Mouse (Mus musculus) spleen, postnatal 4 days (tissue): ENCODE measurements around the gene Zfp78.
A peak's percentile ranks its signal among the peaks of the same experiment; 100 is the strongest.
"Not testable (repeated sequence)": the region's sequence is repeated elsewhere in the genome, so short reads cannot be mapped to it uniquely, and the experiment has no call there.

Experiments
- DNase-seq, 2 experiments: peaks; one replicate each; pipeline ENCODE4 v3.0.0; 2022; ENCODE audit warnings: low spot score in 2 of 2

Zfp78 gene

DNA sequence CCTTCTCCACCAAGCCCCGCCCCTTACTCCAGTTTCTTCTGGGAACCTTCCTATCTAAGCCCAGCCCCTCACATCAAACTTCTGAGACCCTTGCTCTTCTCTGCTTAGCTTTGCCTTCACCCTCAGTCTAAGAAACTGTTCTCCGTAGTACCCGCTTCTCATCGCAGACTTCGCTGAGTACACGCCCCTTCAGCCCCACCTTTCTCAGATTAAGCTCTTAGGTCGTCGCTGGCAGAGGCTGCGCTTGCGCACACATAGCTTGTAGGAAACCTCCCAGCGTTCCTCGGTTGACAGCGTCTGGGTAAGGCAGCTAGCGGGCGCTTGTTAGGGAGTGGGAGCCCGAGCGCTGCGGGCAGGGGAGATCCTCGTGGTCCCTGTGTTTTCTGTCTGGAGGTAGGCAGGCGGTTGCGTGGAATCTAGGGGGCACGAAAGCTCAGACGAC lies at the start of gene Zfp78:
Zfp78 (plus strand) TSS at position 234 of the 442 bp plus-strand sequence.
- DNase-seq = peak; percentile 78 to 86

DNA sequence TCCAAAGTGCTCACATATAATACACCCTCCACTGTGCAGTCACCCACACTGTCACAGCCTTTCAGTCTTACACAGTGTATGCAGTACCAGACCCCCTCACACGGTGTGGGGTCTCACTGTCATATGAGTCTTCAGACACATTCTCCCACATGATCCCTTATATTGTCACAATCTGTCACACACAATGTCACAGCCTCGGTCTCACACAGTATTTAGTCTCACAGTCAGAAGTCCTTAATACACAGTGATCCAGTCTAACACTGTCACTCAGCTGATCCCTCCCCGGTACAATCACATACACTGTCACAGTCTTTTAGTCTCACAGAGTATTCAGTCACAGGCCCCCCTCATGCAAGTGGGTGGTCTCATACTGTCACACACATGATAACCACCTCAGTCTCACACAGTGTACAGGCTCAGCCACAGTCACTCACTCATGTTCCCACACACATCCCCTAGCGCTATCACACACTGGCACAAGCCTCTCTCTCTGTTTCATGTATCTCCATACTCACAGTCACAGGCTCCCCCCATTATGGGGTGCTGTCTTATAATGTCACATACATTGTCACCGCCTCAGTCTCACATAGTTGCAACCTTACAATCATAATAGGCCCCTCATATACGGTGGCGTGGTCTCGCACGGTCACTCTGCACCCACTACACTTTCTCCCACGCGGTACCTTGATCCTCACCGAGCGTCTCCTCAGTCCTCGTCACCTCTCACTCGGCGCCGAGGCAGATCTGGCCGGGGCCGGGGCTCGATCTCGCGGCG lies 32.4 kb upstream of the Zfp78 start:
- DNase-seq = no peak

DNA sequence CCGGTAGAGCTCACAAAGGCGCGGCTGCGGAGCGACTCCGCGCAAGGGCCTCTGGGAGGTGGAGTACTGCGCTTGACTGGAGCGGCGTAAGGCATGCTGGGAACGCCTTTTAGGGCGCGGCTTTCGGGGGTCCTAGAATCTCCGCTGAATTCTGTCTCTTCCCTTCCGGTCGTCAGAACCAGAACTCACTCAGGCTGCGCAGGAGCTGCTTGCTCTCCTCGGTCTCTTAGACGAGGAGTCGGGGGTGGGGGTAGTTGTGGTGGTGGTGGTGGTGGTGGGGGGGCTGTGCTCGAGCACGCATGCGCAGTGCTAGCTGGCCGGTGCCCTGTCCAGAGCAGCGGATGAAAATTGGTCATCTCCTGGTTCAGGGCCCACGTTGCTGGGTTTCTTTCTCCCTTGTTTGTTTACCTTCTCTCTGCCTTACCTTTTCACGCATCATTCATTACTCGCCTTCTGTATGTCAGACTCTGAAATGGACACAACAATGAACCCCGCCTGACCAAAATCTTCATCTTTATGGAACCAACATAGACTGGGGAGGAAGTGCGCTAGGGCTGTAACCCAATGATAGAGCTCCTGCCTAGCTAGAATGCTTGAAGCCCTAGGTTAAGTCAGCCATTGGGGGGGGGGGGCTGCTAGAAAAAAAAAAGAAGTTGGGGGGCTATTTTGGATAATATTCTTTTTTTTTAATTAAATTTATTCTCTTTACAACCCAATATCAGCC lies 31.7 kb upstream of the Zfp78 start, which contains the start of gene Zfp583:
Zfp583 (minus strand) TSS at position 53 of the 724 bp plus-strand sequence.
- DNase-seq = peak; percentile 71 to 84

DNA sequence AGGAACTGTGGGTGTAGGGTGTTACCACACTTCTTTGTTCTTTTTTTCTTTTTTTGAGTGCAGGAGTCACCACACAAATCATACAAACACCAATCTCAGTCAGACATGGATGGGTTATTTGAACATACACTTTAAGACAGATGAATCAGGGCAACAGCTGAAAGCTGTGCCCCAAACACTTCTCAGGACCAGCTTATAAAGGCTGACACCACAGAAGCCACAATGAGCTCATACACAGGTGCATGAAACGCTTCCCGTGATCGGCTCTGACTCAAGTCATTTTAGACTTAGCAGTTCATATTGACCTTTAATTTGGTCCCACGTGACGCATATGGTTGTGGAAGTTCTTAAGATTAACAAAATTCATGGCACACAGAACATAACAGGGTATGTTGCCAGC lies 23.2 kb upstream of the Zfp78 start:
- DNase-seq = peak in 1 of 2 experiments; percentile 5

DNA sequence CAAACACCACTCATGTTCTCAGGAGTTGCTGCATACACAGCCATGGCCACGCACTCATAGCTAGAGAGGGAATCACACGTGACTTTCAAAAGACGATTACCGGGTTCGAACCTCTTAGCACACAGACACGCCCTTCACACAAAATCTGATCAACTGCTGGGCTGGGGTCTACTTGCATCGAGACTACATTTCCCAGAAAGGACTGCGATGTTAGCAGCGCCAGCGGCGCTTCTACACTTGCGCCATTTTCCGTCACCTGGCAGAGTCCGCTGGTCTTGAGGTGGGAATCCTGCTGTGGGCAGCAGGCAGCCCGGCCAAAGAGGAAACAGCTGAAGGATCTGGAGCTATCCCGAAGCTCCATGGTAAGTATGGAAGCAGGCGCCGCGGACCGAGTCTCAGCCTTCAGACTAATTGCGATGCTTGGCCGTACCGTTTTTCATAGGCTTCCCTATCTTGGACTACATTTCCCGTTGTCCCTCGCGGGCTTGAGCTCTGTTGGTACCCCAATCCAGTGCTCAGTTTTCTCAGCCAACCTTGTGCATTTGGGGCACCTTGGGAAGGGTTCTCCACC lies 19.5 kb upstream of the Zfp78 start, which contains the start of gene Gm3854:
Gm3854 (plus strand) TSS at position 259 of the 571 bp plus-strand sequence.
- no peak for DNase-seq

DNA sequence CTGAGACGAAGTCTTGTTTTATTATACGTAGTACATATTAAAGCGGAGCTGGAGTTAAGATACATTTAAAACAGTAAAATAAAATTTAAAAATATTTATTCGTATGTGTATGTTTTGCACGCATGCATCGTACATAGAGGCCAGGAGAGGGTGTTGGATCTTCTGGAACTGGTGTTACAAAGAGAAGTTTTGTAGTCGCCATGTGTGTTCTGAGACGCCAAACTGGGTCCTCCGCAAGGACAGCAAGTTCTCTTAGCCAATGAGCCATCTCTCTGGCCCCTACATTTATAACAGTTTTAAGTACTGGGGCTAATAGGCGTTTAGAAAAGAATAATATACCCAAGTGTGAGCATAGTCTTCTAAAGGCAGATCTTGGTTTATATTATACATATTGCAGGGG lies 19.0 kb upstream of the Zfp78 start:
- DNase-seq = no peak

DNA sequence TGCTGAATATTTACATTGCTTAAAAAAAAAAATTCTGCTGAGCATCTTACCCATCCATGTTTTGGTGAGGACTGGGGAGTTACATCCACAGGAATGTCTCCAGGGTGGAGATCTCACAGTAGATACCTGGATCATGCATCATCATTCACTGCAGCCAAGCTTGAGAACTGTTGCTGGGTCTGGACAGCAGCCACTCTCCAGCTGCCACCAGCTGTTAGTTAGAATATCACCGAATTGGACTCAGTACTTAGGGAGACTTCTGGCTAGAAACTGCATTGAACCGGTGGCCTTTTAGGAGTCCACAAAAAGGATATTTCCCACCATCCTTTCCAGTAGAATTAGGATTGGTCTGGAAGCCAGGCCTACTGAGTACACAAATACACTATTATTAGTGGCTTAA lies 5.0 kb upstream of the Zfp78 start:
- DNase-seq = no peak

DNA sequence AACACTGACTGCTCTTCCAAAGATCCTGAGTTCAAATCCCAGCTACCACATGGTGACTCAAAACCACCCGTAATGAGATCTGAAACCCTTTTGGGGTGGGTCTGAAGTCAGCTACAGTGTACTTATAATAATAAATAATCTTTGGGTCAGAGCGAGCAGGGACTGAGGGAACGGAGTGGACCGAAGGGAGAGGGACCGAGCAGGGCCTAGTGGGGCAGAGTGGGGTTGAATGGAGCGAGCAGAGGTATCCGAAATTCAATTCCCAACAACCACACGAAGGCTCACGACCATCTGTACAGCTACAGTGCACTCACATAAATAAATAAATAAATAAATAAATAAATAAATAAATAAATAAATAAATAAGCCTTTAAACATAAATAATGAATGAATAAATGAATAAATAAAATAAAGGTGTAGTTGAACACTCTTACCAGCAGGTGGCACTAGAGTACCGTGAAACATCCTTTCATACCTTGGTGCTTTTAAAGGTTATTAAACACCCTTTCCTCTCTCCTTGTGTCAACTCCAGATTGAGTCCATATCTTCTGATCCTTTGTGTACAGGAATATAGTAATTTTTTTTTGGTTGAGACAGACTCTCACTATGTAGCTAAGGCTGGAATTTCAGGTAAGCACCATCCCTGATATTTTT lies 4.0 kb upstream of the Zfp78 start:
- no peak for DNase-seq

DNA sequence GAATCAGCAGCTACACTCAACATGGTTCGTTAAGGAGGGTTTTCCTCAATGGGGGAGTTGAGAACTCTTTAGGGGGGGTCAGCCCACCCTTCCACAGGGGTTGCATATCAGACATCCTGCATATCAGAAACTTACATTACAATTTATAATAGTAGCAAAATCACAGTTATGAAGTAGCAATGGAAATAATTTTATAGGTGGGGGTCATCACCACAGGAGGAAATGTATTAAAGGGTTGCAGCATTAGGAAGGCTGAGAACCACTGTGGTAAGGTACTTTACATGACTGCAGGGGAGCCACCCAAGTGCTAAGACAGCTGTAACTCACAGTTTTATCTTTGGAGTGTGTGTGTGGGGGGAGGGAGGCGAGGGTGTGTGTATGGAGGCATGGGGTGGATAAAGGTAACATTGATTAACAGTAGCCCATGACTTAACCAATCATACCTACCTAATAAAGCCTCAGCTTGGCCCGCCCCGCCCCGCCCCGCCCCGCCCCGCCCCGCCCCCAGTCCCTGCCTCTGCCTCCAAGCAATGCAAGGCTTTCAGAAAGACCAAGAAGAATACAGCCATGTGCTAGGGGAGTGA lies 2.5 kb upstream of the Zfp78 start:
- no peak for DNase-seq

DNA sequence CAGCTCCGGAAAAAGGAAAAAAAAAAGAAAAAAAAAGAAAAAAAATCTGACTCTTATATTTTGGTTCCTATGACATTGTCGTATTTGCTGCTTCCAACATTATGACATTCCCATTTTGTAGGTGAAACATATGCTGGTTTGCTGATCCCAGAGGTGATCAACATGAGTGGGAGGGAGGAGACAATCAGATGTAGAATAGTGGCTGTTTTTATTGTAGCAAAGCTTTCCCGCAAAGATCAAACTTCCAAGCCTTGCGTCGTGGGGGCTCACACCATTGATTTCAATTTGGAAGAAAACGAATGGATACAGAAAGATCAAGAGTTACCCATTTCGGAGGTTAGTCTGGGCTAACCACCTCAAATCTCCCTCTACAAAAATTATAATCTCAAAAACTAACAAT lies 1.3 kb upstream of the Zfp78 start:
- DNase-seq = no peak

DNA sequence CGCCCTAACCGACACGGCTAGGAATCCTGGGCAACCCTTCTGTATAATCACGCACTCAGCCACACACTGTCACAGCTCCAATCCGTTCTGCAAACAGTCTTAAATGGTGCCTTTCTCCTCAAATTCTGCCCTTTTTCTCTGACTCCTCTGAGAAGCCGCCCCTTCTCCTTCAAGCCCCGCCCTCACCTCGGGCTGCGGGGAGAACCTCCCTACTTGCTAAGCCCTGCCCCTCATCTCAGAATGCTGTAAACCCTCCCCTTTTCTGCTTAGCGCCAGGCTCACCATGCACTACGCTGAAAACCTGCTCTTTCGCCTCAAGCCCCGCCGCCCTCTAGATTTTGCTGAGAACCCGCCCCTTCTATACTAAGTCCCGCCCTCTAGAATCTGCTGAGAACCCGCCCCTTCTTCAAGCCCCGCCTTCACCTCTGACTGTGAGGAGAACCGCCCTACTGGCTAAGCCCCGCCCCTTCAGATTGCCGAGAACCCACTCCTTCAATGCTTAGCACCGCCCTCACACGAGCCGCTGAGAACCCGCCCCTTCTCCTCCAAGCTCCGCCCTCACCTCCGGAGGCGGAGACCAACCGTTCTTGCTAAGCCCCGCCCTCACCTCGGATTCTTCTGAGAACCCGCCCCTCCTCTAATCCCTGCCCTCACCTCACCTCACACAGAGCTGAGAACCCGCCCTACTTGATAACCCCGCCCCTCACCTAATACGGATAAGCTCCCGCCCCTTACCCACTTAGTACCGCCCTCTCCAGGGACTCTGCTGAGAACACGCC lies 623 bp upstream of the Zfp78 start:
- peak; percentile 96 to 97 for DNase-seq

DNA sequence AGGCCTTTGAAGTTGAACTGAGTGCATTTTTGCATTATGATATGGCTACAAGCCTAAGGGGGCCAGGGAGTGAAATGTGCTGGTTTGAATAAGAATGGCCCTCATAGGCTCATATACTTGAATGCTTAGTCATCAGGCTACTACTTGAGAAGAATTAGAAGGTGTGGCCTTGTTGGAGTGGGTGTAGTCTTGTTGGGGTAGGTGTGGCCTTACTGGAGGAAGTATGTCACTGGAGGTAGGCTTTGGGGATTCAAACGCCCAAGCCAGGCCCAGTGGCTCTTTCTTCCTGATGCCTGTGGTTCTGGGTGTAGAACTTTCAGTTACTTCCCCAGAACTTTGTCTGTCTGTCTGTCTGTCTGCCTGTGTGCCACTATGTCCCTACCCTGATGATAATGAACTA lies 1.7 kb downstream of the Zfp78 start:
- no peak for DNase-seq

DNA sequence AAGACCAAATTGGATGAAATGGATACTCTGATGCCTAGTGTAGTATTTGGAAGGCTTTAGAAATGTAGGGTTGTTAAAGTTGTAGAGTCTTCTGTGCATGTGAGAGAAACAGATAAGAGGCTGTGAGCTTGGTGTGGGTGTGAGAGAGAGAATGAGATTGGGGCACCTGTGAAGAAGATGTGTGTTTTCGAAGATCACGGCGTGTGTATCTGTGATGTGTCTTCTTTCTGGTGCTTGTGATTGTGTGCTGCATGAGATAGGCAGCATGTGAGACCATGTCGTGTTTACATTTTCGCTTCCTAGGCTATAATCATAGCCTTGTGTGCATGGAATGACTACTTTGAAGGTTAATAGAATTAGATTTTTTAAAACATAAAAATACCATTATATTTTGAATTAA lies 4.1 kb downstream of the Zfp78 start:
- no peak for DNase-seq

DNA sequence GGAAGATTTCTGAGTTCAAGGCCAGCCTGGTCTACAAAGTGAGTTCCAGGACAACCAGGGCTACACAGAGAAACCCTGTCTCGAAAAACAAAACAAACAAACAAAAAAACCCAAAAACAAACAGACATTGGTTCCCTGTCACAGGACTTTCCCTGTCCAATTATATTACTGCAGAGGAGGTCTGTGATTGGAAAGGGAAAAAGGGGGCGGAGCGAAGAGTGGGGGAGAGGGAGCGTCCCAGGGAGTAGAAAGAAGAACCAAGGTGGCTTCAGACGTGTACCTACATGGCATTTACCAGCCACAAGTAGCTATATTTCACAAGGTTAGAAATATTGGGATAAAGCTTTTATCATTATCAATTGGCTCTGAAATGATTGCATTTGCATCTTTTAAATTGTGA lies 5.1 kb downstream of the Zfp78 start:
- DNase-seq = not testable (repeated sequence)

DNA sequence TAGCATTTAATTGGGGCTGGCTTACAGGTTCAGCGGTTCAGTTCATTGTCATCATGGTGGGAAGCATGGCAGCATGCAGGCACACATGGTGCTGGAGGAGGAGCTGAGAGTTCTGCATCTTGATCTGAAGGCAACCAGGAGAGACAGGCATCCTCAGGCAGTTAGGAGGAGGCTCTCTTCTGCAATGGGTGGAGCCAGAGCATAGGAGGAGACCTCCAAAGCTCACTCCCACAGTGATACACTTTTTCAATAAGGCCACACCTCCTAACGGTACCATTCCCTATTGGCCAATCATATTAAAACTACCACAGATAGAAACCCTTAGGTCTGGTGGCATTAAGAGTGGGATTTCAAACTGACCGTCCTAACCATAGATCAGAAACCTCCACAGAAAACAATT lies 6.4 kb downstream of the Zfp78 start:
- no peak for DNase-seq

DNA sequence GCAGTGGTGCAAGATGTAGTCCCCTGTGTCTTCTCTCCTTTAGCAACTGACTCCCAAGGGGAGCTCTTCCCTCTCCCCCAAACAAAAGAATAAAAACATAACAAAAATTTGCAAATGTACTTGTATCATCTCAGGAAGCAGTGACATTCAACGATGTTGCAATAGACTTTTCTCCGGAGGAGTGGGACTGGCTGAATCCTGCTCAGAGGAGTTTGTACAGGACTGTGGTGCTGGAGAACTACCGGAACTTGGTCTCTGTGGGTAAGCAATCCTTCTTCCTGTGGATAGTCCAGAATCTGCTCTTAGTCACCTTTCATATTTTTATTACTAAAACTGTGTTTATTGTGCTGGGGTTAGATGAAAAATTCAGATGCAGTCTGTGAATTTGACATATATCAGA lies 9.9 kb downstream of the Zfp78 start:
- DNase-seq = no peak

DNA sequence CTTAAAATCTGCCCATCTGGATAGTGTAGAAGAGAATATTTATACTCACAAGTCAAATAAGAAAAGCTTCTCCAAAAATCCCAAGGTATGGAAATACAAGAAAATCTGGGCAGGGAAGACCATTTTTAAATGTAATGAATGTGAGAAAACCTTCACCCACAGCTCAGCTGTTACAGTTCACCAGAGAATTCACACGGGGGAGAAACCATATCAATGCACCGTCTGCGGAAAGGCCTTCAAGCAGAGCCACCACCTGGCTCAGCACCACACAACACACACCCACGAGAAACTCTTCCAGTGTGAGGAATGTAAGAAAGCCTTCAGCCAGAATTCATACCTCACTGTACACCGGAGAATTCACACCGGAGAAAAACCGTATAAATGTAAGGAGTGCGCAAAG lies 15.4 kb downstream of the Zfp78 start:
- DNase-seq = no peak

DNA sequence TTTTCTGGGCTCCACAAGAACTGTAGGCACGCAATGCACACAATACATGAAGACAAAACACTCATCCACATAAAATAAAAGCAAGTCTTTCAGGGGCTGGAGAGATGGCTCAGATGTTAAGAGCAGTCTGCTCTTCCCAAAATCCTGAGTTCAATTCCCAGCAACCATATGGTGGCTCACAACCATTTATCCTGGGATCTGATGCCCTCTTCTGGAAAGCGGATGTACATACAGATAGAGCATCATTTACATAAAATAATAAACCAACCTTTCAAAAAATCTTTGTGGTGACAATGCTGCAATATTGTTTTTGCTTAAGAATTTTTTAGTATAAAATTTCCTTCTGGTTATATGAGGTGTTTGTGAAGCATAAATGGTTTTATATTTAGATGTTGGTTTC lies 18.4 kb downstream of the Zfp78 start:
- no peak for DNase-seq

DNA sequence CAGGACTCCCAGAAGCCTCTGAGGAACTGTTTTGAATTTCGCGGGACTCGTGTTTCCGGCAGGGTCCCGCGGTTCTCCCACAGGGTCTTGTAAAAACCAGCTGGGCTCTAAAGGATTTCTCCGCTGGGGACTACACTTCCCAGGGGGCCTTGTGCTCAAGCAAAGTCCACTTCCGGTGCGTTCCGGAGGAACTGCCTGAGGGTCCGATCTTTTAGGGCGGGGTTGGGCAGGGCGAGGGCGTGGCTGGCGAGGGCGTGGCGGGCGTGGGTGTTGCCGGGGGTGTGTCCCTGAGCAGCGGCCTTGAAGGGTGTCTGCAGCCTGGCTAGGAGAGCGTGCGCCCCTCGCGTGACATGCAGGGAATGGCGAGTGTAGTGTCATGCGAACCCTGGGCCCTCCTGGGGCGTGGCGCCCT lies 20.0 kb downstream of the Zfp78 start, which contains the start of gene Zfp28:
Zfp28 (plus strand) TSS at position 252 of the 412 bp plus-strand sequence.
- peak; percentile 91 to 94 for DNase-seq

DNA sequence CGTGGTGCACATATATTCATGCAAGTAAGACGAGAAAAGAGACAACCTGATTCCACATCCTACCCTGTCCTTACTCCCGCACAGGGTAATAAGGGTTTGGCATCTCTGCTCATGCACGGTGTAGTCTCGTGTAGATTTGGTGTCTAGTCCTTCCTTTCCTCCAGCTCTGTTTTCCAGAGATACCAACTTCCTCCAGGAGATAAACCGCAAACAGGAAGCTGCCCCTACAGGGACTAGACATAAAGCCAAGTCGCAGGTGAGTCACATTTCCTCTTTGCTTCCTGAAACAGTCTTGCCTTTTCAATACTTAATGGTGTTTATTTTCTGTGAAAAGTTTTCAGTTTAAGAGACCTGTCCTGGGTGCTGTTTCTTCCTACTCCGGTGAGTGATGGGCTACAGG lies 20.9 kb downstream of the Zfp78 start:
- DNase-seq = no peak

DNA sequence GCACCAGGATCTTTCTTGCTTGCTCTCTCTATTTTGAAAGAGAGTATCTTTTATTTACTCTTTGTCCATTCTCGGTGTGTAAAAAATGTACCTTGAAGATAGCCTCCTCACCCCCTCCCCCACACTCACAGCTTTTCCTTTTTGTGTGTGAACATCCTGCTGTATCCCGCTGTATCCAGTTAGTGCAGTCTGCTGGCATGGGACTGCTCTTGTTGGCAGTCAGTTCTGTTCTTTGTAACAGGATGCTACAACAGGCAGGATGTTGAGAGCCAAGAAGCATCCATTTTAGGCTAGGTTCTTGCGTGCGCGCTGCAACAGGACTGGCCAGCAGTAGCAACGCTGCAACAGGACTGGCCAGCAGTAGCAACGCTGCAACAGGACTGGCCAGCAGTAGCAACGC lies 23.9 kb downstream of the Zfp78 start:
- DNase-seq = no peak
